Mouse (Mus musculus): ENCODE results near the gene Col26a1. TPM values are rescaled to one million over a fixed set of nuclear protein-coding genes. Genes with fewer than 3 reads are reported as not detected.

Gene Col26a1
- polyA plus RNA-seq, 1 experiment, result 0.98 TPM

GRCm38 (mm10) chr5:136779946-136780345 is 103.1 kb downstream of the Col26a1 start:
- Histone ChIP-seq H3K27ac (ENCODE audit: insufficient read depth, low read length) (no peak overlapping the region), H3K4me3 (ENCODE audit: extremely low read depth, insufficient read depth, insufficient read length) (no peak overlapping the region), H3K36me3 (ENCODE audit: control insufficient read depth, insufficient read depth, low read length) (no peaks in the 10 kb centered on the region), H3K4me1 (ENCODE audit: control insufficient read depth, insufficient read depth, insufficient read length) (no peaks in the 10 kb centered on the region), H3K27me3 (ENCODE audit: control insufficient read depth, insufficient read depth, low read length) (no peaks in the 10 kb centered on the region)
- whole genome bisulfite sequencing, result 91% methylated on average over 5 of the region's 6 CpGs
- no peak for DNase-seq (ENCODE audit: low read depth in 1 of 2, low spot score in 2 of 2)
- TF ChIP-seq POLR2A (IDR thresholded peaks at IDR 0.05; ENCODE audit: low read depth, low read length) (no peak), CTCF (IDR thresholded peaks at IDR 0.05; ENCODE audit: extremely low read depth, insufficient read depth, insufficient read length, insufficient replicate concordance) (no peak)

- H3K4me1 ChIP-seq (ENCODE audit: control insufficient read depth, insufficient read depth, insufficient read length), result no peaks in the 10 kb centered on the region
- H3K36me3 ChIP-seq (ENCODE audit: control insufficient read depth, insufficient read depth, low read length), result no peaks in the 10 kb centered on the region
- no peak overlapping the region for H3K27ac ChIP-seq (ENCODE audit: insufficient read depth, low read length)
- no peak overlapping the region for H3K4me3 ChIP-seq (ENCODE audit: extremely low read depth, insufficient read depth, insufficient read length)
- TF ChIP-seq POLR2A (IDR thresholded peaks at IDR 0.05; ENCODE audit: low read depth, low read length), result no peak
- no peak for DNase-seq (ENCODE audit: low read depth in 1 of 2, low spot score in 2 of 2)
- 46% methylated on average over 3 of the region's 3 CpGs for WGBS
- H3K27me3 ChIP-seq (ENCODE audit: control insufficient read depth, insufficient read depth, low read length), result no peaks in the 10 kb centered on the region
Measured at GRCm38 (mm10) chr5:136775548-136775947, 107.5 kb downstream of the Col26a1 start.

- no peaks in the 10 kb centered on the region for H3K36me3 ChIP-seq (ENCODE audit: control insufficient read depth, insufficient read depth, low read length)
- TF ChIP-seq CTCF (IDR thresholded peaks at IDR 0.05; ENCODE audit: extremely low read depth, insufficient read depth, insufficient read length, insufficient replicate concordance), result no peak
- no peak for TF ChIP-seq POLR2A (IDR thresholded peaks at IDR 0.05; ENCODE audit: low read depth, low read length)
- no peaks in the 10 kb centered on the region for H3K4me1 ChIP-seq (ENCODE audit: control insufficient read depth, insufficient read depth, insufficient read length)
- no peak overlapping the region for H3K27ac ChIP-seq (ENCODE audit: insufficient read depth, low read length)
- H3K4me3 ChIP-seq (ENCODE audit: extremely low read depth, insufficient read depth, insufficient read length), result no peak overlapping the region
- DNase-seq (ENCODE audit: low read depth in 1 of 2, low spot score in 2 of 2), result no peak
- no peaks in the 10 kb centered on the region for H3K27me3 ChIP-seq (ENCODE audit: control insufficient read depth, insufficient read depth, low read length)
- WGBS, result 69% methylated on average over 22 of the region's 22 CpGs
Measured at GRCm38 (mm10) chr5:136773044-136774039, 109.7 kb downstream of the Col26a1 start.

GRCm38 (mm10) chr5:136771132-136771531 is 111.9 kb downstream of the Col26a1 start:
- H3K36me3 ChIP-seq (ENCODE audit: control insufficient read depth, insufficient read depth, low read length), result no peaks in the 10 kb centered on the region
- no peak overlapping the region for H3K27ac ChIP-seq (ENCODE audit: insufficient read depth, low read length)
- DNase-seq (ENCODE audit: low read depth in 1 of 2, low spot score in 2 of 2), result no peak
- no peaks in the 10 kb centered on the region for H3K4me1 ChIP-seq (ENCODE audit: control insufficient read depth, insufficient read depth, insufficient read length)
- 95% methylated on average over 10 of the region's 10 CpGs for WGBS
- no peak for TF ChIP-seq POLR2A (IDR thresholded peaks at IDR 0.05; ENCODE audit: low read depth, low read length)
- TF ChIP-seq CTCF (IDR thresholded peaks at IDR 0.05; ENCODE audit: extremely low read depth, insufficient read depth, insufficient read length, insufficient replicate concordance), result no peak
- H3K4me3 ChIP-seq (ENCODE audit: extremely low read depth, insufficient read depth, insufficient read length), result no peak overlapping the region
- no peaks in the 10 kb centered on the region for H3K27me3 ChIP-seq (ENCODE audit: control insufficient read depth, insufficient read depth, low read length)

- Histone ChIP-seq H3K27me3 (ENCODE audit: control insufficient read depth, insufficient read depth, low read length) (no peaks in the 10 kb centered on the region), H3K4me1 (ENCODE audit: control insufficient read depth, insufficient read depth, insufficient read length) (no peaks in the 10 kb centered on the region), H3K27ac (ENCODE audit: insufficient read depth, low read length) (no peak overlapping the region), H3K36me3 (ENCODE audit: control insufficient read depth, insufficient read depth, low read length) (no peaks in the 10 kb centered on the region), H3K4me3 (ENCODE audit: extremely low read depth, insufficient read depth, insufficient read length) (no peak overlapping the region)
- no peak for DNase-seq (ENCODE audit: low read depth in 1 of 2, low spot score in 2 of 2)
- WGBS, result 84% methylated on average over 9 of the region's 9 CpGs
- TF ChIP-seq CTCF (IDR thresholded peaks at IDR 0.05; ENCODE audit: extremely low read depth, insufficient read depth, insufficient read length, insufficient replicate concordance), result no peak
- no peak for TF ChIP-seq POLR2A (IDR thresholded peaks at IDR 0.05; ENCODE audit: low read depth, low read length)
Measured at GRCm38 (mm10) chr5:136767304-136767703, 115.7 kb downstream of the Col26a1 start.

GRCm38 (mm10) chr5:136764157-136764669 is 118.8 kb downstream of the Col26a1 start:
- TF ChIP-seq CTCF (IDR thresholded peaks at IDR 0.05; ENCODE audit: extremely low read depth, insufficient read depth, insufficient read length, insufficient replicate concordance) (no peak), POLR2A (IDR thresholded peaks at IDR 0.05; ENCODE audit: low read depth, low read length) (no peak)
- no peak overlapping the region for H3K4me3 ChIP-seq (ENCODE audit: extremely low read depth, insufficient read depth, insufficient read length)
- DNase-seq (ENCODE audit: low read depth in 1 of 2, low spot score in 2 of 2), result no peak
- no peaks in the 10 kb centered on the region for H3K4me1 ChIP-seq (ENCODE audit: control insufficient read depth, insufficient read depth, insufficient read length)
- H3K27ac ChIP-seq (ENCODE audit: insufficient read depth, low read length), result no peak overlapping the region
- H3K36me3 ChIP-seq (ENCODE audit: control insufficient read depth, insufficient read depth, low read length), result no peaks in the 10 kb centered on the region
- H3K27me3 ChIP-seq (ENCODE audit: control insufficient read depth, insufficient read depth, low read length), result no peaks in the 10 kb centered on the region
- 70% methylated on average over 8 of the region's 8 CpGs for WGBS

GRCm38 (mm10) chr5:136760345-136760744 is 122.7 kb downstream of the Col26a1 start:
- H3K27ac ChIP-seq (ENCODE audit: insufficient read depth, low read length), result no peak overlapping the region
- no peak for DNase-seq (ENCODE audit: low read depth in 1 of 2, low spot score in 2 of 2)
- WGBS, result 41% methylated on average over 6 of the region's 6 CpGs
- no peaks in the 10 kb centered on the region for H3K36me3 ChIP-seq (ENCODE audit: control insufficient read depth, insufficient read depth, low read length)
- H3K27me3 ChIP-seq (ENCODE audit: control insufficient read depth, insufficient read depth, low read length), result no peaks in the 10 kb centered on the region
- TF ChIP-seq CTCF (IDR thresholded peaks at IDR 0.05; ENCODE audit: extremely low read depth, insufficient read depth, insufficient read length, insufficient replicate concordance) (no peak), POLR2A (IDR thresholded peaks at IDR 0.05; ENCODE audit: low read depth, low read length) (no peak)
- no peak overlapping the region for H3K4me3 ChIP-seq (ENCODE audit: extremely low read depth, insufficient read depth, insufficient read length)
- no peaks in the 10 kb centered on the region for H3K4me1 ChIP-seq (ENCODE audit: control insufficient read depth, insufficient read depth, insufficient read length)
